Mouse (Mus musculus) neural tube, embryonic 11.5 days (tissue): ENCODE measurements at regions not wholly inside any gene's neighbourhood (a gene's known extent, or its start where the extent isn't known, plus 50 kb on each side); places are given as distances from the start of the nearest gene placed in this dataset.

Source experiments
- ATAC-seq: fragments of 200-750 bp; cut with Nextera tagmentation; 2 replicates; pipeline ENCODE4 v1.8.0; 2017; ENCODE audit warnings: moderate number of reproducible peaks, mild to moderate bottlenecking, moderate TSS enrichment, moderate library complexity; ENCODE audit not compliant: insufficient read depth, low FRiP score, low TSS enrichment
- DNase-seq: peaks from one replicate; pipeline ENCODE4 v3.0.0-alpha.2; 2015; ENCODE audit warnings: low spot score
- H3K27ac ChIP-seq: fragments of 300-500 bp; sonication (generic); 2 replicates; pipeline ENCODE4 v1.5.1; 2014; ENCODE audit warnings: low read depth, mild to moderate bottlenecking, low read length
- H3K27me3 ChIP-seq: fragments of 300-500 bp; sonication (generic); 2 replicates; pipeline ENCODE4 v1.6.1; 2014; ENCODE audit warnings: mild to moderate bottlenecking, low read length, mixed read lengths; ENCODE audit not compliant: control insufficient read depth, insufficient read depth
- H3K36me3 ChIP-seq: fragments of 300-500 bp; sonication (generic); 2 replicates; pipeline ENCODE4 v1.6.1; 2014; ENCODE audit warnings: mild to moderate bottlenecking, low read length, moderate library complexity, mixed read lengths; ENCODE audit not compliant: control insufficient read depth, insufficient read depth
- H3K4me1 ChIP-seq: fragments of 300-500 bp; sonication (generic); 2 replicates; pipeline ENCODE4 v1.6.1; 2014; ENCODE audit warnings: low read length, mixed read lengths; ENCODE audit not compliant: control insufficient read depth, insufficient read depth
- H3K4me2 ChIP-seq: fragments of 300-500 bp; sonication (generic); 2 replicates; pipeline ENCODE4 v1.6.1; 2014; ENCODE audit warnings: low read depth, mild to moderate bottlenecking, moderate library complexity
- H3K4me3 ChIP-seq: fragments of 300-500 bp; sonication (generic); 2 replicates; pipeline ENCODE4 v1.5.1; 2014; ENCODE audit warnings: low read depth, low read length
- H3K9ac ChIP-seq: fragments of 300-500 bp; sonication (generic); 2 replicates; pipeline ENCODE4 v1.6.1; 2014; ENCODE audit warnings: mild to moderate bottlenecking, low read length
- H3K9me3 ChIP-seq: fragments of 300-500 bp; sonication (generic); 2 replicates; pipeline ENCODE4 v1.6.1; 2016; ENCODE audit warnings: low read length; ENCODE audit not compliant: control insufficient read depth
- WGBS: fragments of 180-500 bp; shearing (Covaris S2); extraction: QIAGEN DNeasy Blood & Tissue Kit; methylation state at CpG from one replicate; pipeline ENCODE4 v1.1.7; 2014; 5-methylcytosine and 5-hydroxymethylcytosine counted together

GRCm38 (mm10) chr10:21490910-21491309, 102.0 kb upstream of the 1700020N01Rik start:
- no peak for DNase-seq
- WGBS: 86% methylated on average over 8 of the region's 8 CpGs
- no peak for ATAC-seq

GRCm38 (mm10) chr10:21492254-21492894, 100.6 kb upstream of the 1700020N01Rik start:
- ATAC-seq (no peak), DNase-seq (no peak)
- H3K4me2 ChIP-seq: no peak overlapping the region
- WGBS: 47% methylated on average over 7 of the region's 7 CpGs
- H3K4me3 ChIP-seq: no peak overlapping the region
- no peak overlapping the region for H3K27ac ChIP-seq
- no peaks in the 10 kb centered on the region for H3K4me1 ChIP-seq
- H3K9me3 ChIP-seq: no peaks in the 10 kb centered on the region
- no peaks in the 10 kb centered on the region for H3K36me3 ChIP-seq
- no peak overlapping the region for H3K9ac ChIP-seq
- H3K27me3 ChIP-seq: no peaks in the 10 kb centered on the region

More at GRCm38 (mm10) chr10:21490910-21491309, 102.0 kb upstream of the 1700020N01Rik start:
- no peak overlapping the region for H3K4me3 ChIP-seq
- no peaks in the 10 kb centered on the region for H3K27me3 ChIP-seq
- H3K4me1 ChIP-seq: no peaks in the 10 kb centered on the region
- no peak overlapping the region for H3K9ac ChIP-seq
- H3K9me3 ChIP-seq: no peaks in the 10 kb centered on the region
- no peaks in the 10 kb centered on the region for H3K36me3 ChIP-seq
- H3K4me2 ChIP-seq: no peak overlapping the region
- H3K27ac ChIP-seq: no peak overlapping the region

- DNase-seq (no peak), ATAC-seq (no peak)
- H3K9me3 ChIP-seq: no peaks in the 10 kb centered on the region
- no peaks in the 10 kb centered on the region for H3K36me3 ChIP-seq
- no peak overlapping the region for H3K9ac ChIP-seq
- 3% methylated on average over 1 of the region's 1 CpGs for WGBS
- no peaks in the 10 kb centered on the region for H3K4me1 ChIP-seq
- H3K4me3 ChIP-seq: no peak overlapping the region
- no peak overlapping the region for H3K27ac ChIP-seq
- H3K4me2 ChIP-seq: no peak overlapping the region
- no peaks in the 10 kb centered on the region for H3K27me3 ChIP-seq
These were observed 98.4 kb upstream of the 1700020N01Rik start for GRCm38 (mm10) chr10:21494536-21494935.

- DNase-seq: no peak
- 85% methylated on average over 3 of the region's 3 CpGs for WGBS
- Histone ChIP-seq H3K4me2 (no peak overlapping the region), H3K27ac (no peak overlapping the region), H3K4me1 (no peaks in the 10 kb centered on the region), H3K4me3 (no peak overlapping the region), H3K27me3 (no peaks in the 10 kb centered on the region), H3K36me3 (no peaks in the 10 kb centered on the region), H3K9me3 (no peaks in the 10 kb centered on the region), H3K9ac (no peak overlapping the region)
- ATAC-seq: no peak
These were observed 95.8 kb upstream of the 1700020N01Rik start for GRCm38 (mm10) chr10:21497110-21497509.

GRCm38 (mm10) chr10:21498143-21498542, 94.8 kb upstream of the 1700020N01Rik start:
- no peak for ATAC-seq
- no peaks in the 10 kb centered on the region for H3K36me3 ChIP-seq

GRCm38 (mm10) chr10:21501658-21502057, 91.3 kb upstream of the 1700020N01Rik start:
- ATAC-seq: no peak
- Histone ChIP-seq H3K4me1 (no peaks in the 10 kb centered on the region), H3K27ac (no peak overlapping the region), H3K36me3 (no peaks in the 10 kb centered on the region), H3K4me3 (no peak overlapping the region), H3K4me2 (no peak overlapping the region), H3K9me3 (no peaks in the 10 kb centered on the region), H3K27me3 (no peaks in the 10 kb centered on the region), H3K9ac (no peak overlapping the region)
- WGBS: 90% methylated on average over 4 of the region's 4 CpGs
- DNase-seq: no peak

More at GRCm38 (mm10) chr10:21498143-21498542, 94.8 kb upstream of the 1700020N01Rik start:
- WGBS: 88% methylated on average over 4 of the region's 4 CpGs
- Histone ChIP-seq H3K4me3 (no peak overlapping the region), H3K9me3 (no peaks in the 10 kb centered on the region), H3K4me2 (no peak overlapping the region), H3K4me1 (no peaks in the 10 kb centered on the region), H3K27me3 (no peaks in the 10 kb centered on the region), H3K27ac (no peak overlapping the region), H3K9ac (no peak overlapping the region)
- DNase-seq: no peak

- H3K4me2 ChIP-seq: no peak overlapping the region
- no peak overlapping the region for H3K9ac ChIP-seq
- DNase-seq: no peak
- no peak for ATAC-seq
- no peaks in the 10 kb centered on the region for H3K9me3 ChIP-seq
- no peaks in the 10 kb centered on the region for H3K27me3 ChIP-seq
- H3K36me3 ChIP-seq: no peaks in the 10 kb centered on the region
- H3K27ac ChIP-seq: no peak overlapping the region
- 89% methylated on average over 3 of the region's 3 CpGs for WGBS
- H3K4me1 ChIP-seq: no peaks in the 10 kb centered on the region
- H3K4me3 ChIP-seq: no peak overlapping the region
These were observed 88.5 kb upstream of the 1700020N01Rik start for GRCm38 (mm10) chr10:21504431-21504830.

- ATAC-seq (no peak), DNase-seq (no peak)
- Histone ChIP-seq H3K27me3 (no peaks in the 10 kb centered on the region), H3K4me3 (no peak overlapping the region), H3K9ac (no peak overlapping the region), H3K27ac (no peak overlapping the region), H3K36me3 (no peaks in the 10 kb centered on the region), H3K9me3 (no peaks in the 10 kb centered on the region), H3K4me1 (no peaks in the 10 kb centered on the region), H3K4me2 (no peak overlapping the region)
- WGBS: 80% methylated on average over 5 of the region's 5 CpGs
These were observed 81.6 kb upstream of the 1700020N01Rik start for GRCm38 (mm10) chr10:21511386-21511785.

GRCm38 (mm10) chr10:21512486-21512885, 80.5 kb upstream of the 1700020N01Rik start:
- DNase-seq (no peak), ATAC-seq (no peak)
- Histone ChIP-seq H3K9me3 (no peaks in the 10 kb centered on the region), H3K4me2 (no peak overlapping the region), H3K9ac (no peak overlapping the region), H3K36me3 (no peaks in the 10 kb centered on the region), H3K4me3 (no peak overlapping the region), H3K27ac (no peak overlapping the region), H3K27me3 (no peaks in the 10 kb centered on the region), H3K4me1 (no peaks in the 10 kb centered on the region)
- 93% methylated on average over 13 of the region's 13 CpGs for WGBS
